Mouse (Mus musculus) adrenal gland, postnatal 25 days (tissue): ENCODE results near the gene Brpf3. TPM values are rescaled to one million over a fixed set of nuclear protein-coding genes. Genes with fewer than 3 reads are reported as not detected.
"Not testable (repeated sequence)": the region's sequence is repeated elsewhere in the genome, so short reads cannot be mapped to it uniquely, and the experiment has no call there.

ENCODE experiments used
- DNase-seq: peaks from one replicate; pipeline ENCODE4 v3.0.0; 2021; ENCODE audit warnings: mixed read lengths
- long read RNA-seq: library from polyadenylated mRNA; stranded (forward); transcript quantifications from one replicate; pipeline ENCODE4 v2.0.0, GENCODE M21; 2021
- total RNA-seq: library from RNA; stranded (reverse); gene quantifications from 2 replicates; pipeline ENCODE4 v1.2.3, GENCODE M21; 2021

Brpf3 gene
- total RNA-seq = 91.3 and 122 TPM in 2 replicates
- long read RNA-seq, partial matches to known transcripts = 2 of 9 reads
- long read RNA-seq, other reads (novel, unspliced or antisense) = 7 of 9 reads

GRCm38 (mm10) chr17:28800671-28801412 is at the start of gene Brpf3:
TSS of gene Brpf3 (plus strand) at chr17:28801090.
- DNase-seq = peak; percentile 91

GRCm38 (mm10) chr17:28756447-28756846 is 44.4 kb upstream of the Brpf3 start:
- DNase-seq = no peak

GRCm38 (mm10) chr17:28757470-28757869 is 43.4 kb upstream of the Brpf3 start:
- DNase-seq = no peak

- DNase-seq = no peak
Measured at GRCm38 (mm10) chr17:28760736-28761312, 40.1 kb upstream of the Brpf3 start.

GRCm38 (mm10) chr17:28761871-28762270 is 39.0 kb upstream of the Brpf3 start:
- peak; percentile 88 for DNase-seq

- DNase-seq = peak; percentile 70
Measured at GRCm38 (mm10) chr17:28766203-28766602, 34.7 kb upstream of the Brpf3 start.

- DNase-seq = no peak
Measured at GRCm38 (mm10) chr17:28766781-28767515, 33.9 kb upstream of the Brpf3 start.

GRCm38 (mm10) chr17:28769121-28769874 is 31.6 kb upstream of the Brpf3 start, which contains the start of gene Mapk13:
TSS of gene Mapk13 (plus strand) at chr17:28769297.
- peak; percentile 27 for DNase-seq

- peak; percentile 37 for DNase-seq
Measured at GRCm38 (mm10) chr17:28769875-28770421, 30.9 kb upstream of the Brpf3 start.

- no peak for DNase-seq
Measured at GRCm38 (mm10) chr17:28771289-28771688, 29.6 kb upstream of the Brpf3 start.

- DNase-seq = not testable (repeated sequence)
Measured at GRCm38 (mm10) chr17:28774303-28774702, 26.6 kb upstream of the Brpf3 start.

- DNase-seq = no peak
Measured at GRCm38 (mm10) chr17:28775161-28775560, 25.7 kb upstream of the Brpf3 start.

GRCm38 (mm10) chr17:28776817-28777216 is 24.1 kb upstream of the Brpf3 start:
- DNase-seq = no peak

- DNase-seq = peak; percentile 65
Measured at GRCm38 (mm10) chr17:28777231-28778005, 23.5 kb upstream of the Brpf3 start.

- DNase-seq = no peak
Measured at GRCm38 (mm10) chr17:28779735-28780134, 21.2 kb upstream of the Brpf3 start.

- peak; percentile 69 for DNase-seq
Measured at GRCm38 (mm10) chr17:28780836-28781235, 20.1 kb upstream of the Brpf3 start.

- peak; percentile 66 for DNase-seq
Measured at GRCm38 (mm10) chr17:28781290-28782045, 19.4 kb upstream of the Brpf3 start.

- no peak for DNase-seq
Measured at GRCm38 (mm10) chr17:28785036-28785435, 15.9 kb upstream of the Brpf3 start.

- no peak for DNase-seq
Measured at GRCm38 (mm10) chr17:28787507-28787906, 13.4 kb upstream of the Brpf3 start.

GRCm38 (mm10) chr17:28797031-28797430 is 3.9 kb upstream of the Brpf3 start:
- no peak for DNase-seq
